Mouse (Mus musculus) monocyte, adult 59 days (primary cell): ENCODE results near the gene Olfr872. TPM values are rescaled to one million over a fixed set of nuclear protein-coding genes. Genes with fewer than 3 reads are reported as not detected.

ENCODE experiments used
- total RNA-seq, 2 experiments: library from RNA; stranded (reverse); gene quantifications; one replicate each; pipeline ENCODE4 v1.2.4; 2023

Gene Olfr872
- total RNA-seq, result not detected

DNA sequence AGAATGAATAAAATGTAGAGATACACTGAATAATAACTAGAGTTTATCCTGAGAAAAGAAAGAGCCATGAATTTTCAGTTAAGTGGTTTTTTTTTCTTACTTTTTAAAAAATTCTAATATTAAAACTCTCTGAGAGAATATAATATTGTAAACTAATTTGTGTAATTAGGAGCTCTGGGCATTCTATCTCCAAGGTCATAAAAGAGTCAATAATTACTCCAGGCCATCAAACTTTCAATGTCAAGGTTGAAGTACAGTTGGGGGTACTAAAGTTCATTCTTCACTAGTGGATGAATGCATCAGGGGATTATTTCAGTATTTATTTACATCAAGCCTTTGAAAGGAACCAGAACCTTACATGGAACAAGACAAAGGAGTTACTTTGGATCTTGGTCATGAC lies at the start of gene Olfr872:
TSS of gene Olfr872 (plus strand) at position 301 of the 400 bp plus-strand sequence.

DNA sequence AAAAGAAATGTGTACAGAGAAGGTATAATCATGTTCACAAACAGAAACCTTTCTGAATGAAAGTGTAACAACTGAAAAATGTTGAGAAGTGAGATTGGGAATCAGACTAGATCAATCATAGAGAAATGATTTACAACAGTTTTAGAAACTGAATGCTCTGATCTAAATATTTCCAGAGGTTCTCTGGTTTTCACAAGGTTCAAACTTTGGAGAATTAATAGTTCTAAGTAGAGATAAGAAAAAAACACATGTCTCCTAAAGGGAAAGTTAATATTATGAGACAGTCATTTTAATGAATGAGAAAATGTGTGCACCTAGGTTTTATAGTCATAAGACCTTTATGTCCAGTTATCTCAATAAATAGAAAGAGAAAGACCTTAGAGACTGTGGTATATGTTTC lies 25.0 kb upstream of the Olfr872 start, which contains the start of gene Olfr871:
TSS of gene Olfr871 (plus strand) at position 301 of the 400 bp plus-strand sequence.

DNA sequence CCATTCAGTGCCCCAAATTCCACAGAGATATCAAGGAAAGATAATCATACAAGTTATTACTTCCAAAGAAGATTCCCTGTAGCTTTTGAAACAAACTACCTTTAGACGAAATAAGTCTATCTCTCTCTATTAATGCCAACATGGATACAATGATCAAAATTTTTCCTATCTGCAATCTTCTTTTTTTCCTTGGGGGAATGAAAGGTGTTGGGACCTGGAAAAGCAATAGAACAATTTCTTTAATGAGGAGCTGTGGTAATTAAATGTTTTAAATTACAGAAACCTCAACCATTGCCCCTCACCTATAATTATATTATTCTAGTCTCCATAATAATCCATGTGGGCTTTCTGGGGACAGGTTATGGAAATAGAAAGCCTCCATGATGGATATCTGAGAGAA lies 45.1 kb downstream of the Olfr872 start, which contains the start of gene Olfr39:
TSS of gene Olfr39 (plus strand) at position 301 of the 400 bp plus-strand sequence.

DNA sequence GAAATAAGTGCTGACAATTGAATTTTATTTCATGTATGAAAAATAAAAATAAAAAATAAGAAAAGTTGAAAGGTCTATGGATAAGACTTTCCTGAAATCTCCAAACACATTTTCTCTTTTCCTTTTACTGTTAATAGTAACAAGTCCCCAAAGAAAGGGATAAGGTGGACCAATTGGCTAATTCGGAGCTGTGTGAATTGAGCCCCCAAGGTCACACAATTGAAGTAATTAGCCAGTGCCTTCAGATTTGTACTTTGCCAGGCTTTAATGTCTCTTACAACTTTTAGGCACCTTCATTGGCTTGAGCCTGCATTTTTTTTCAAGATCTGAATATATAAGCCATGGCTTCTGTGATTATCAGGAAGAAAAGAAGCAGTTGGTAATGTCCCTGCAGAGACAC lies 61.3 kb downstream of the Olfr872 start, which contains the start of gene Olfr873:
TSS of gene Olfr873 (plus strand) at position 301 of the 400 bp plus-strand sequence.

Other genes starting within 250 kb of the Olfr872 start
- not detected for gene Olfr866, start 209.1 kb upstream of the Olfr872 start, total RNA-seq
- not detected for gene Olfr867, start 179.6 kb upstream of the Olfr872 start, total RNA-seq
- not detected for gene Olfr868, start 138.5 kb upstream of the Olfr872 start, total RNA-seq
- gene Olfr869, start 108.1 kb upstream of the Olfr872 start, total RNA-seq, result not detected
- not detected for gene Olfr870, start 63.1 kb upstream of the Olfr872 start, total RNA-seq
- gene Olfr871, start 24.9 kb upstream of the Olfr872 start, total RNA-seq, result not detected
- gene Olfr39, start 45.2 kb downstream of the Olfr872 start, total RNA-seq, result not detected
- not detected for gene Olfr873, start 61.4 kb downstream of the Olfr872 start, total RNA-seq
- not detected for gene Olfr18, start 99.0 kb downstream of the Olfr872 start, total RNA-seq
- 1 to 10 TPM; 2.7 to 3.4 TPM for gene Zfp560, start 148.1 kb downstream of the Olfr872 start, total RNA-seq
- gene Zfp26, start 223.0 kb downstream of the Olfr872 start, total RNA-seq, result 10 to 100 TPM; 21.7 to 23.2 TPM